Mouse (Mus musculus) layer of hippocampus, postnatal 14 days (tissue): ENCODE measurements around the gene E130208F15Rik. TPM values are rescaled to one million over a fixed set of nuclear protein-coding genes. Genes with fewer than 3 reads are reported as not detected.

Experiments used
- DNase-seq, 2 experiments: peaks; one replicate each; pipeline ENCODE4 v3.0.0; 2021 to 2022; ENCODE audit warnings: low spot score in 2 of 2, mixed read lengths in 1 of 2
- total RNA-seq, 2 experiments: library from RNA; stranded (reverse); gene quantifications; 2 replicates each; pipeline ENCODE4 v1.2.3; 2021

The E130208F15Rik gene
- total RNA-seq, 2 experiments from 2014 or later, result 0.43 to 0.74 TPM

DNA sequence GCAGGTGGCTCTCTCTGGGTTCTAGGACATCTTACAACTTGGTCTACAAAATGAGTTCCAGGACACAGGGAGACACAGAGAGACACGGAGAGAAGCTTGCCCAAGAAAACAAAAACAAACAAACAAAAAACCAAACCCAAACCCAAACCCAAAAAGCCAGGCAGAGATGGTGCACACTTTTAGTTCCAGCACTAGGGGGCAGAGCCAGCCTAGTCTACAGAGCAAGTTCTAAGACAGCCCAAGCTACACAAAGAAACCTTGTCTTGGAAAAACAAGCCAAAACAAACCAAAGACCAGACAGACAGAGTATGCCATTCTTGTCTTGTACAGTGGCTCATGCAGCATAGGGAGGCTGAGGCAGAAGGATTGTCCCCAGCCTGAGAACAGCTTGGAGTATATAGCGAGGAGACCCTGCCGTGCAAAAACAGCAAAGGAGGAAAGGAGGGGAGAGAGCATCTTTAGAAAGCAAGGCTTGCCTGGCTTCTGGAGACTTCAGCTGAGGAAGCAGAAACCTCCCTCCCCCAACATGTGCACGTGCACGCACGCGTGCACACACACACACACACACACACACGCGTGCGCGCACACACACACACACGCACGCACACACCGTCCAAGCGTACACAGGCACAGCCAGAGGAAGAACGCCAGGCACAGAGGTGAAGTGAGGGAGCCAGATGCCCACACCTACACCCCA, 15.3 kb upstream of the E130208F15Rik start:
- no peak for DNase-seq

DNA sequence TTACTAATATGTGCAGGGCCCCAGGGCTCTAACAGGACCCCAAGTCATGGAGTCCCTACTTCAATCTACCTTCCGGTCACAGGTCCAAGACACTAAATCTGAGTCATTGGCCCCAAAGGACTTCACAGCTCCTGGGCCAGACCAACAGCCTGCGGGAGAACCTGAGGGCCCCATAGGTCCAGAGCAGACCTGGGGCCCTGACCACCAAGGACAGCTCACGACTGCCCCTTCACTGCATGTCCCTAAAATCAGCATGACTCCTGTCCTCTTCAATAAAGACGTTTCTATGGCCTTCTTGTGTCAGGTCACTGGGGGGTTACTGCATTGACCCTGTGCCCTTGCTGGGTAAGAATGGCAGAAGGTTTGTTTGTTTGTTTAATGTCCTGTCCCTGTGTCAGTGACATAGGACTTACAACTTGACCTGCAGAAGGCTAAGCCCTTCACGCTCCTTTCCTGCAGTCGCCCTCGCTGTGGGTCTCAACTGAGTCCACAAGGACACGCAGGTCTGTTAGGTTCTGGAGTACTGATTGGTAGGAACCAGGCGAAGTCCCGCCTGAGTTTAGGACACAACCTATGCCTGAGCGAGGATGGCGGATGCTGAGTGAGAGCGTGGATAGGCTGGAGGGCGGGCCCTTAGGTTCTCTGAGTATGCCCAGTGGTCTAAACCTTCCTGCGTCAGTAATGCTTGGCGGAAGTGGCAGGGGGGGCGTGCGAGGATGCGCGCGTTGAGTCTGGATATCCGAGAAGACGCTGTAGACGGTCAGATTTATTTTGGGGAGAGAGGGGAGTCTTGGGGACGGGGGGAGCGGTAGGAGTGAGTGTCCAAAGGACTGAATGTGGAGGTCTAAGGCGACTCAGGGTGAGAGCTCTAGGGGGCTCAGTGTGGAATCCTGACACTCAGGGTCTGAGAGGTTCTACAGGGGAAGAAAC, 13.2 kb upstream of the E130208F15Rik start, which contains the start of gene Alkbh6:
Alkbh6 (plus strand) TSS at position 642 of the 930 bp plus-strand sequence.
- peak; percentile 90 to 98 for DNase-seq

DNA sequence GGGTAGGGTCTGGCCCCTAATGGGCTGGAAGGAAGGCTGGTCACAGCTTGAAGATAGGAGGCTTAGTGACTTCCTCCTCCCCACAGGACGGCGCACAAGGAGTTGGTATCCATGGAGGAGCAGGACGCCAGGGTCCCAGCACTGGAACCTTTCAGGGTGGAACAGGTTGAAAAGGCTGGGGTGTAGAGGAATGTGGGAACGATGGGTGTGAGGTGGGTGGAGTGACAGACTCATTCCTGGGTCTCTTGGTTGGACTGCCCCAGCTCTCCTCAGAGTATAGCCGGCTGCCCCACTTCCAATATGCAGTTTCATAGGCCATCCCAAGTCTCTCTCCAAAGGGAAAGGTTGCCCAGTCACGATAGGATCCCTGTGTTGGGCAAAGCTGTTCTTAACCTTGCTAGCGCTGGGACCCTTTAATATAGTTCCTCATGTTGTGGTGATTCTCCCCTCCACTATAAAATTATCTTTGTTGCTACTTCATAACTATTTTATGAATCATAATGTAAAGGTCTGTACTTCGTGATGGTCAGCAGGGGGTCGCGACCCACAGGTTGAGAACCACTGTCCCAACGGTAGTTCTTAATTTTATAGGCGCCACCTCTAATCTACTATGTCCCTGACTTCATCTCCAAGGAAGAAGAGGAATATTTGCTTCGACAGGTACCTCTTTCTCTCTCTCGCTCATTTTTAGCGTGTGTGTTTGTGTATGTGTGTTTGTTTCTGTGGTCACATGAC, 12.0 kb upstream of the E130208F15Rik start:
- no peak for DNase-seq

DNA sequence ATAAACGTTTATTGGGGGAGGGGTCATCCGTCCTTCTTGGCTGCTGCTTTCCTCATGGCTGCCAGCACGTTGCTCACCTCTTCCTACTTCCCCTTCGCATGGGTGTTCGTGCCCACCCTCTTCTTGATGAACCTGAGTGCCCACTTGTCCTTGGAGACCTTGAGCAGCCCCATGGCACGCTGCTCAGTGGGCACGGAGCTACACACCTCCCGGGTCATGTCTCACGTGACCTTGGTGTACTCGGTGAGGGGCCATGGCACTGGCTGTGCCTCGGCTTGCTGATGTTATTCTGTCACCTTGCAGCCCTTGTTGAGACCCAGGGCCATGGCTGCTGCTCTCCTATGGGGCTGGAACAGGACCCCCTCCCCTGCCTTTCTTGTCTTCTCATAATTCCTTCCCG, 11.4 kb upstream of the E130208F15Rik start:
- no peak for DNase-seq

DNA sequence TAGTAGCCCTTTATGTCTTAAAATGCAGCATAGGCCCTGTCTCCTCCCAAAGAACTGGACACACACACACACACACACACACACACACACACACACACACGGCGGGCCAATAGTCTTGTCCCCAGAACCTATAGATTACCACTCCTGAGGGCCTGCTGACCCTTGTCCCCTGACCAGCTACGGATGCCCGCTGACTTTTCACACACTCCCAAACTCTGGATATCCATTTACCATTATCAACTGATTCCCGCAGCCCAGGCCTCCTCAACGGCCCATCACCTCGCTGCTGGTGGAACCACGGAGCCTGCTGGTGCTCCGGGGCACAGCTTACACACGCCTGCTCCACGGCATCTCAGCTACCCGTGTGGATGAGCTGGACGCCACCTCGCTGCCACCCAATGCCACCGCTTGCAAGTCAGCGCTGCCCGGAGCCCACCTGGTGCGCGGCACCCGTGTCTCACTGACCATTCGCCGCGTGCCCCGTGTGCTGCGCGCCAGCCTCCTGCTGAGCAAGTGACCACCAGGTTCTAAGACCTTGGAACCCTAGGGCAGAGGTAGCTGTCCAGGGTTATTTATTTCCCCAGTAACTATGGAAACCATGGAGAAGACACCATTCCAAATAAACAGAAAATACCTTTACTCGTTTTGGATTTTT, 7.7 kb upstream of the E130208F15Rik start:
- DNase-seq, result no peak

DNA sequence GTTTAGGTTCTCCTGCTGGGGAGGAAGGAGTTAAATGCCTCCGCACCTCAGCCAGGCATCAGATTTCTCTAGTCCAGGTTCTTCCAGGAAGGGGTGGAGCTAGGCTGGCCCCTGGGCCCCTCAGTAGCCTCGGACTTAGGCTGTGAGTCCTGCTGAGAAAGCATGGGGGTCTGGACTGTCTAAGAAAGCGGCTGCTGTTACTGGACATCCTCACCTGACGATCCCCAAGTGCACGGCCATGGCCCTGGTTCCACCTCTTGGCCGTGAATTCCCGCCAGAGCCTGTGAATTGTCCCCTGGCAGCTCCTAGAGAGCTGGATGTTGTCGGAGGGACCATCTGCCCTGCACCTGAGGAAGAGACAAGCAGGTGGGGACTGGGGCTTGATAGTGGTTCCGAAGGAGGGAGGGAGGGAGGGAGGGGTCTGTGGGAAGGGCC, 6.8 kb upstream of the E130208F15Rik start, which contains the start of gene Syne4:
Syne4 (plus strand) TSS at position 87 of the 435 bp plus-strand sequence.
- DNase-seq, result no peak

DNA sequence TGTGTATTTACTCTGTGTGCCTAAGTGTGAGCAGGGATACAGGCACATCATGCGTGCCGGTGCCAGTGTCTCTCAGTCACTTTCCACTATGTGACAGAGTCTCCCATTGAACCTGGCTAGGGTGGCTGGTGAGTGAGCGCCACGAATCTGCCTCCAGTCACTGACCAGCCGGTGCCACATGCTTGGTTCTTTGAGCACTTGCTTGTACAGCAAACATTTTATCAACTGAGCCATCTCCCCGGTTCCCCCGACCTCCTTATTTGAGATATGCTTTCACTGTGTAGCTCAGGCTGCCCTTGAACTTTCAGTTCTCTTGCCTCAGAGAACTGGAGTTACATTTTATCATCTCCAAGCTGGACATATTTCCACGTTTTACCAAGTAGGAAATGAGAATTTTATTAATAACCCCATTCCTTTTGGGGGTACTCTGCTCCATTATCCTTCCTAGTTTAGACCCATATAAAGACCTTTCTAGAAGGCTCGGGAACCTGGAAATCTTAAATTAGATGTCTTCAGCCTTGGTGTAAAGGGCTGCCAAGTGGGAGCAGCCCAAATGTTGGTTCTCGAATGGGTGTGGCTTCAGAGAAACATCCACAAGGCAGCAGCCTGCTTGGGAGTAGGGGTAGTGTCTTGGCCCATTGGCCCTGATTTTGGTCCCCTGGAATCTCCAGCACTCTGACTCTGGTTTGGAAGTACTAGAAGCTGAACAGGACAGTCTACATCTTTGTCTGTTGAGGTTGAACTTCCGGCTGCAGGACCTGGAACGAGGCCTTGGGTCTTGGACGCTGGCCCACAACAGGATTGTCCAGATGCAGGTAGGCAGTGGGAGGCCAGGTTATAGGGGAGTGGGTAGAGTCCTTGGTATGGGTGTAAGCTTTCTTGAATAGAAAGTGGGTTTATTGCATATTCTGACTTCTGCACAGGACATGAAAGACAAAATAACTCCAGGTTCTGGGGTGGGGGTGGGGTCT, 5.7 kb upstream of the E130208F15Rik start:
- DNase-seq, result no peak

DNA sequence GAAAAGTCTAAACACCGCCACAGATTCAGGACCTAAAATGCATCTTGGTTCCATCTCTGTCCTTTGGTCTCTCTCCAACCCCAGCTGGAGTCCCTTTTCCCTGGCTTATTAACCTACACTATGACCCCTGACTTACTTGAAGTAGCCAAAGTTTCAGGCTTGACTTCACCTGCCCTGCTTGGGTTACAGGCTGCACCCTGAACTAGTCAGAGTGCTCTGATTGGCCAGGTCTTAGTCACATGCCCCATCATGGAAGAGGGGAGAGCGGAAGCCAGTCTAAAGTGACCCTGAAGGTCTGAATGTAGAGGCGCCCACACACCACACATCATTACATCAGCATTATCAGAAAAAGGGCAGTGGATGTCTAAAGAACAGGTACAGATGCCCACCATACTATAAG, 3.4 kb upstream of the E130208F15Rik start:
- no peak for DNase-seq

DNA sequence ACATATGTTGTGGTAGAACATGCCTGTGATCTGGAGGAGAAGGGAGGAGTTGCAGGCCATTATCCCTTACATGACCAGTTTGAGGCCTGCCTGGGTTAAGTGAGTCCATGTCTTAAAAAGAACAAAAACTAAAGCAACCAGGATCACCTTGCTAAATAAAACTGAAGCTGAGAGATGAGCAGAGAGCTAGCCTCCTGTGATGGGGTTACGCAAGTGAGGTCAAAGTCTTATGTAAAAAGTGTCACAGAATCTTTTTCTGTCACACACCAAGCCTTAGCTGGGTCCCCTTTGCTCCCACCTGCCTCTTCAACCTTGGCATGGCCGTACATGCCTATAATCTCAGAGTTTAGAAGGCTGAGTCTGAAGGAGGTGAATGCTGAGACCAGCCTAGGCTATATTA, 594 bp upstream of the E130208F15Rik start:
- DNase-seq, result no peak

DNA sequence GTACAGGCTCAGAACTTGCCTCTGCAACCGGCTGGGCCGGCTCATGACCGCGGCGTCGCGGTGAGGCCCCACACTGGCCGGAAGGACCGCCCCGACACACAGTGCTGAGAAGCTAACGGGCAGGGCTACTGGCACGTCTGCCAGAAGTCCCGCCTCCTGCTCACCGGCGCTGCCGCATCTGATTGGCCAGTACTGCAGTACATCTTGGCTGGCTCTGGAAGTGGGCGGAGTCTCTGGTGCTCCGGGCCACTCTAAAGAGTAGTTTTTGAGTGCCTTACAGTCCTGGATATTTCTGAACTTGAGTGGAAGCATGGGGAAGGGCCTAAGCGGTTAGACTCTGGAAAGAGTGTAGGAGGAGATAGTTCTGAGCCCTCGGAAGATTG, 736 bp downstream of the E130208F15Rik start:
- DNase-seq, result peak; percentile 92 to 98

DNA sequence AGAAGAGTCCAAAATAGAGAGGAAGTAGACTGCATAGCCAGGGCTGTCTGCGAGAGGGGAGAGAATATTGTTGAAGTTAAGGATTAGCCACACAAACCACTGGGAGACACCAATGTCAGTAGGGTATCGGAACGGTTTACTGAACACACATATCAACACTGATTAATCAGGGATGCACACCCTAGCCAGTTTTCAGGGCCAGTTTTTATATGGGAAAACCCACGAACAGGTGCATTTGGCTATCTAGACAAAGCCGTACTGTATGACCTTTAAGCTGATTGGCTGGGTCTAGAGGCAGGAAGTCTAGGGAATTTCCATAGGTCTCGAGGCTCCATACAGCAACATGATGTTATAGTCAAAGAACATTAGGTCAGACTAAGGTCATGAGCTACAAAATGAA, 1.3 kb downstream of the E130208F15Rik start:
- no peak for DNase-seq

DNA sequence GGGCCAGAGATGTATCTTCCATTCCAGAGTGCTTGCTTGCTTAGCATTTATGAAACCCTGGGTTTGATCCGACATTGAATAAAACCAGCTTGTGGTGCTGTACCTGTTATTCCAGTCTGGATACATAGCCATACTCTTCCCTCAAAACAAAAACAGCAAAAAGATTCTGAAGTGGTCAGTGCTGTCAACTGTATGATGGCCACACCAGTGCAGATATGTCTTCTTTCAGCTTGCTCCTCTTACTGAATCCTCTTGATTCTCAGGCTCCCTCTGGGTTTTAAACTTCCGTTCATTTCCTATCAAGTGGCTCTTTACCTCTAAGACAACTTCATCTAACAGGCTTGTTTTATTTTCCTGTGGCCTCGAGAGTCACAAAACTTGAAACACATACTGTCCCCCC, 2.3 kb downstream of the E130208F15Rik start, which contains the start of gene Sdhaf1:
Sdhaf1 (minus strand) TSS at position 101 of the 400 bp plus-strand sequence.
- DNase-seq, result no peak

DNA sequence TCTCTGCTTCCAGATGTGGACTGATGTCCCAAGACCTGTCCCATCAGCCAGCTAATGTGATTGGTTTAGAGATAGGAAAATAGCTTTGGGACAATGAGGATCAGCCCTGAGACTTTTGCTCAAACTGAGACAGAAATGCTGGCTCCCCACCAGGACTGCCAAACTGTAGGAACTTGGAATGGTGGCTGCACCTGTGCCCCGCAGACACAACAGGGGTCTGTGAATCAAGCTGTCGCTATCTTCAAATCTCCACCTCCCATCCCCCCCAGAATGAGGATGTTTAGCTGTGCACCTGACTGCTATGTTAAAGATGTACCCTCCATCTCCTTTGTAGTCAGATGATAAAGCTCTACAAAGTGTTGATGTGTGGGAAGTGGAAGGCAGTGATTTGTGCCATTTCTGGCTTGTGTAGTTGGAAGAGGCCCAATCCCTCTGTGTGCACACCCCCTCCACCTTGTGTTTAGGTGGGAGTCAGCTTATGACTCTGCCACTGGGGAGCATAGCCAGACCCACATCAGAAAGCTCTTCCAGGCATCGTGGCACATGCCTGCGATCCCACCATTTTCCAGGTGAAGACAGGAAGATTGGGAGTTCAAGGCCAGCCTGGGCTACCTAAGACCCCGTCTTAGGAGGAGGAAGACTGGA, 2.9 kb downstream of the E130208F15Rik start:
- no peak for DNase-seq

DNA sequence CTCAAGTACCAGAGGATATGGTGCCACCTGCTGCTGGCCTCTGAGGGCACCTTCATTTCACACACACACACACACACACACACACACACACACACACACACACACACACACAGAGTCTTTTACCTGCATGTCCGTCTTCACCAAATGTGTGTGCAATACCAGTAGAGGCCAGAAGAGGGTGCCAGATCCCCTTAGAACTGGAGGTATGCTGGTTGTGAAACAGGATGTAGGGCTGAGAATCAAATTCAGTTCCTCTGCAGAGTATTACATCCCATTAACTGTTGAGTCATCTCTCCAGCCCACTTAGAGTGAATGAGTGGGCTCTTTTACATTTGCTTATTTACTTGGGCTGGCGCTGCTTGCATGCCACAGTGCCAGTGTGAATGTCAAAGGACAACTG, 3.8 kb downstream of the E130208F15Rik start:
- DNase-seq, result no peak

DNA sequence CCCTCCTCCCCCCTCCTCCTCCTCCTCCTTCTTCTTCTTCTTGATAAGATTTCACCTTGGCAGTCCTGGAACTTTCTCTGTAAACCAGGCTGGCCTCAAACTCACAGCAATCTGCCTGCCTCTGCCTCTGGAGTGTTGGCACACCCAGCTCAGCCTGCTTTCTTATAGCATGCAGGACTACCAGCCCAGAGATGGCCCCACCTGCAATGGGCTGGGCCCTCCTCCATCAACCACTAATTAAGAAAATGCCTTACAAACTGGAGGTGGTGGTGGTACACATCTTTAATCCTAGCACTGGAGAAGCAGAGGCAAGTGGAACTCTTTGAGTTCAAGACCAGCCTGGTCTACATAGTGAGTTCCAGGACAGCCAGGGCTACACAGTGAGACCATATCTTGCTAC, 4.9 kb downstream of the E130208F15Rik start:
- DNase-seq, result no peak

DNA sequence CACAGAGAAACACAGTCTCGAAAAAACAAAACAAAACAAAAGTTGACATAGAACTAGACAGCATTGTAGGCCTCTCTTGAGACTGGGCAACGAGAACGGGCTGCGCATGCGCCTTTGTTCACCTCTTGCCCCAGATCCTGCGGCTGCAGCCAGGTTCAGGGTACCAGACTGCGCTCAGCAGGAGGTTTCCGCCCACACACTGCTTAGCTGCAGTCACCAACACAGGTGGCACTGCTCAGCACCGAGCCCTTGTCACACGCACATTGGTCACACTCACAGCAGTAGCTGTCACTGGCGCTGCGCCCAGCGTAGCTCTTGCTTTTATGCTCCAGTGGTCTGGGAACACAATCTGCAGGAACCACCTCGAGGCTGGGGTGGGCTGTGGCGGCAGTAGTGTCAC, 5.6 kb downstream of the E130208F15Rik start:
- no peak for DNase-seq

DNA sequence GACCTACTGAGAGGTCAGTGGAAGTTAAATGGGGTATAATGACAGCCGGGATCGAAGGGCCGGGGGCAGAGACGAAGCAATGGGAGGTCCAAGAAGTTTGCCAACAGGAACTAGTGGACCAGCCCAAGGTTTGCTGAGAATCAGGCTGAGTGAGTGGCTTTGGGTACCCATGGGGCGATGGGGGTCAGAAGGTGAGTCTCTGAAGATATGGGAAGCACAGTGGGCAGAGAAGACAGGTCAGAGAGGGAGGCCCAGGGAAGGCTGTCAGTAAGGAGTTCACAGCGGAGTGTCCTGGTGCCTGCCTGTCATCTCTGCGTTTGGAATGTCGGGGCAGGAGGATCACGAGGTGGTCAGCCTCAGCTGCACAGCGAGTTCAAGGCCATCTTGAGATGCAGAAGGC, 6.8 kb downstream of the E130208F15Rik start:
- DNase-seq, result no peak

DNA sequence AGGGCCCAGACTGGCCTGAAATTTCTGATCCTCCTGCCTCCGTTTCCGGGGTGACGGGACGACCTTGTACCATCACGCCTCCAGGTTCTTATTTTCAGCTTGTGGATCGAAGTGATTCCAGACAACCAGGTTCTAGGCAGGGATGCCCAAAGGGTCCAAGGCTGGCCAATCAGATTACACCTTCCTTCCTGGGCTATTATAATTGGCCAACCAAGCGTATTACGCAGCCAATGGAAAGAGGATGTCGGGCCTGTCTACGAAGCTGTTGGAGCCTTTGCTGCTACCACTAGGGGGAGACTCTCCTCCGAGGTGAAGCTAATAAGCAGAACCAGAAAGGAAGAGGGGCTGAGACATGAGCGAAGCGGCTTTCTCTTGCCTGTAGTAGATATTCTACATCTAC, 10.3 kb downstream of the E130208F15Rik start:
- peak; percentile 85 to 96 for DNase-seq

DNA sequence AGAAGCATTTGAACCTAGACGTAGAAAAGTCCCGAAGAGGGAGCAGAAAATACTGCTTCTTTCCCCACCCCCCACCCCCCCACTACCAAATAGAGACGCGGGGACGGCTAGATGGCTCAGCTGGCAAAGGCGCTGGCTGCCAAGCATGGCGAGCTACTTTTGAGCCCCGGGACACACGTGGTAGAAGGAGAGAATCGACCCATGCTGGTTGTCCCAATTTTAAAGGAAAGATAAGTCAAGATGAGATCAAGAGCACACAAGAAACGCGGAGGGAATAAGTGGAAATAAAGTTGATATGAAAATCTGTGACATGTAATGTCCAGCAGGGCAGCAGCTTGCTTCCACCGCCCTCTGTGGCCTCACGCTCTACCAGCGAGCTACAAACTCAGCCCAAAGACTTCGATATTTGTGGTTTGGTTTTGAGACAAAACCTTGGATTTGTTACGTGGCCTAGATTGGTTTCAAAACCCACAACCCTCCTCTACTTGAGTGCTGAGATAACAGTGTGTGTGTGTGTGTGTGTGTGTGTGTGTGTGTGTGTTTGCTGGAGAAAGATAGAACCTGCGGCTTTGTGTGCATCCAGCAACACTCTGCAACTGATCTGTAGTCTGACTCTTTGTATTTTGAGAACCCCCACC, 11.2 kb downstream of the E130208F15Rik start:
- DNase-seq, result no peak
